Mouse (Mus musculus) splenic B cell, adult 2 months (primary cell): ENCODE data around the gene Ndufb5.
"Not testable (repeated sequence)": the region's sequence is repeated elsewhere in the genome, so short reads cannot be mapped to it uniquely, and the experiment has no call there.

ENCODE experiments used
- DNase-seq: peaks from one replicate; pipeline ENCODE4 v3.0.0-alpha.2; 2011; ENCODE audit warnings: low read depth, low spot score
- H3K27me3 ChIP-seq: 2 replicates; pipeline ENCODE4 v1.6.1; 2012; ENCODE audit warnings: mild to moderate bottlenecking, low read length, moderate library complexity, mixed read lengths; ENCODE audit not compliant: control insufficient read depth, poor library complexity, insufficient read depth, severe bottlenecking
- H3K36me3 ChIP-seq: 2 replicates; pipeline ENCODE4 v1.6.1; 2012; ENCODE audit warnings: mild to moderate bottlenecking, low read length, moderate library complexity, mixed read lengths; ENCODE audit not compliant: control insufficient read depth, poor library complexity, insufficient read depth, severe bottlenecking

Ndufb5 gene

GRCm38 (mm10) chr3:32708368-32709231 is 28.2 kb upstream of the Ndufb5 start:
- peak; percentile 100 for DNase-seq
- peaks cover 5% of the 10 kb centered on the region; the same call in 1 of the 2 replicates for H3K36me3 ChIP-seq
- no peaks in the 10 kb centered on the region for H3K27me3 ChIP-seq

GRCm38 (mm10) chr3:32709388-32709787 is 27.4 kb upstream of the Ndufb5 start:
- H3K36me3 ChIP-seq, result peaks cover 9% of the 10 kb centered on the region
- H3K27me3 ChIP-seq, result no peaks in the 10 kb centered on the region
- DNase-seq, result no peak

GRCm38 (mm10) chr3:32713711-32714110 is 23.1 kb upstream of the Ndufb5 start:
- no peaks in the 10 kb centered on the region for H3K27me3 ChIP-seq
- no peak for DNase-seq
- H3K36me3 ChIP-seq, result peaks cover 23% of the 10 kb centered on the region

- H3K36me3 ChIP-seq, result peaks cover 27% of the 10 kb centered on the region
- H3K27me3 ChIP-seq, result not testable (repeated sequence)
Measured at GRCm38 (mm10) chr3:32717403-32717802, 19.4 kb upstream of the Ndufb5 start.

GRCm38 (mm10) chr3:32718271-32718670 is 18.5 kb upstream of the Ndufb5 start:
- no peak for DNase-seq
- Histone ChIP-seq H3K36me3 (peaks cover 33% of the 10 kb centered on the region), H3K27me3 (no peaks in the 10 kb centered on the region)

More at GRCm38 (mm10) chr3:32717403-32717802, 19.4 kb upstream of the Ndufb5 start:
- DNase-seq, result not testable (repeated sequence)

- peaks cover 19% of the 10 kb centered on the region for H3K36me3 ChIP-seq
- DNase-seq, result no peak
- H3K27me3 ChIP-seq, result no peaks in the 10 kb centered on the region
Measured at GRCm38 (mm10) chr3:32724191-32724590, 12.6 kb upstream of the Ndufb5 start.

GRCm38 (mm10) chr3:32725951-32726350 is 10.8 kb upstream of the Ndufb5 start:
- peaks cover 14% of the 10 kb centered on the region for H3K36me3 ChIP-seq
- H3K27me3 ChIP-seq, result no peaks in the 10 kb centered on the region
- no peak for DNase-seq

GRCm38 (mm10) chr3:32727861-32728260 is 8.9 kb upstream of the Ndufb5 start:
- no peak for DNase-seq
- no peaks in the 10 kb centered on the region for H3K27me3 ChIP-seq
- H3K36me3 ChIP-seq, result peaks cover 14% of the 10 kb centered on the region

GRCm38 (mm10) chr3:32737172-32737655 is 424 bp downstream of the Ndufb5 start, which contains the start of gene Mrpl47:
Mrpl47 (minus strand) TSS chr3:32737605.
- Histone ChIP-seq H3K36me3 (peaks cover 4% of the 10 kb centered on the region), H3K27me3 (no peaks in the 10 kb centered on the region)
- peak; percentile 27 for DNase-seq

- Histone ChIP-seq H3K36me3 (no peaks in the 10 kb centered on the region), H3K27me3 (no peaks in the 10 kb centered on the region)
- DNase-seq, result no peak
Measured at GRCm38 (mm10) chr3:32738549-32738948, 1.8 kb downstream of the Ndufb5 start.

- H3K27me3 ChIP-seq, result no peaks in the 10 kb centered on the region
- H3K36me3 ChIP-seq, result peaks cover 5% of the 10 kb centered on the region; the same call in 1 of the 2 replicates
- DNase-seq, result no peak
Measured at GRCm38 (mm10) chr3:32742276-32742780, 5.5 kb downstream of the Ndufb5 start.

GRCm38 (mm10) chr3:32745001-32745400 is 8.2 kb downstream of the Ndufb5 start:
- no peaks in the 10 kb centered on the region for H3K27me3 ChIP-seq

GRCm38 (mm10) chr3:32745426-32745825 is 8.6 kb downstream of the Ndufb5 start:
- peaks cover 11% of the 10 kb centered on the region for H3K36me3 ChIP-seq
- not testable (repeated sequence) for DNase-seq, H3K27me3 ChIP-seq

More at GRCm38 (mm10) chr3:32745001-32745400, 8.2 kb downstream of the Ndufb5 start:
- peaks cover 11% of the 10 kb centered on the region for H3K36me3 ChIP-seq
- no peak for DNase-seq

- Histone ChIP-seq H3K27me3 (no peaks in the 10 kb centered on the region), H3K36me3 (peaks cover 11% of the 10 kb centered on the region)
- no peak for DNase-seq
Measured at GRCm38 (mm10) chr3:32748384-32748783, 11.6 kb downstream of the Ndufb5 start.
